ENCODE assay signal across 16 mouse cellular contexts in the genomic region with DNA sequence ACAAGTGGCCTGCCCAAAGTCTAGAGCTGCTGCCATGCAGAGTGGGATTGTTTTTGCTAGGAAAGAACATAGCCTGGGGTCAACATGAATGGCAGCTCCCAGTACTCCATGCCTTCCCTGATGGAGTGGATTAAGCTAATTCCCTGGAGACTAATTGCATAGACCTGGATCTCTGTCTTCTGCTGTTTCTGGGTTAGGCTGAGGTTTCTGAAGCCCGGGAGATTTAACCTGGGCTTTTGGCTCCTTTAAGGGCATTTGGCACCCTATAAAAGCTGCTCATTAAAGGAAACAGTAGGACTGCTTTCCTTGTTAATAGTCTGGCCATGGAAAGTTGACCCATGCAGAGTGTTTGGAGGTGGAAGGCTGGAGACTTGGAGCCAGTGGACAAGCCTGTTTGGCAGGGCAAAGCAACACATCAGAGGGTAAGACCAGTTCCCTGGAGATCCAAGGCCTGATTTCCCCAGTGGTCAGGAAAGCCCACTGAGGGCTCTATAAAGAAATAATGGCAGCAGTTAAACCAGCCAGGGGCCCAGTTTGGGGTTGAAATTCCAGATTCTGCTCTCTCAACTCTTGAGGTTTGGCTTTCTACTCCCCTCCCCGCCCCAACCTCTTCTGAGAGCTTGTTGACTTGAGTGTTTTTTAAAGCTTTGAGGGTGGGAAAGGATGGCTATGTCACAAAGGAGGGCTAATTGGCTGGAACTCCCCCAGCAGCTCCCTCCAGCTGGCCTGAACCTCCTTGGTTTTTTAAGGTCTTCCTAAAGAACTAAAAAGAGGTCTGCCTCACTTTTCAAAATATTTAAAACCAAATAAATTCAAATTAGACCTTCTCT.
DNase-seq lines count a peak whose midpoint lies in the region; ATAC-seq and TF ChIP-seq lines count a peak whose summit lies in the region.
"Had no signal": no experiment of that assay in that cellular context is flagged by ENCODE, and none has a peak within 500 bp of the region (broad histone marks: within the 10 kb centered on the region; RNA-seq: fewer than 3 reads in every experiment).

No protein-coding gene starts in this region.

- no peaks in the 10 kb centered on the region for H3K27me3 ChIP-seq in forebrain, postnatal 0 days (ENCODE audit: insufficient read depth, low read length)
- no peaks in the 10 kb centered on the region for H3K27me3 ChIP-seq in forebrain, embryonic 13.5 days
- H3K27me3 ChIP-seq in liver, embryonic 12.5 days (replicated peaks) = no peaks in the 10 kb centered on the region
- H3K27me3 ChIP-seq: embryonic facial prominence, embryonic 12.5 days; hindbrain, embryonic 13.5 days had no signal

- 28% methylated on average over 2 of the region's 2 CpGs for whole genome bisulfite sequencing in forebrain, postnatal 0 days
- WGBS in forebrain, embryonic 13.5 days = 30% methylated on average over 2 of the region's 2 CpGs
- WGBS in liver, embryonic 12.5 days (ENCODE audit: insufficient replicate concordance) = 47% methylated on average over 2 of the region's 2 CpGs

- DNase-seq in forebrain, postnatal 0 days = peak; percentile 1
- DNase-seq in 3T3-L1 (ENCODE audit: low read depth, low spot score) = peak; percentile 21
- peak; percentile 30 to 32 for DNase-seq in frontal cortex, adult 2 months (ENCODE audit: extremely low spot score in 1 of 2, low spot score in 1 of 2)
- peak; percentile 12 to 22 for DNase-seq in left cerebral cortex, postnatal 14 days (ENCODE audit: low spot score in 2 of 2)
- DNase-seq in heart, postnatal 10 days = no peak
- DNase-seq in gastrocnemius, adult 2 months = no peak
- DNase-seq: B cell, adult 2 months; lung, postnatal 14 days had no signal

- H3K4me3 ChIP-seq in forebrain, postnatal 0 days (ENCODE audit: low read depth, low read length) = no peak overlapping the region
- H3K4me3 ChIP-seq in forebrain, embryonic 13.5 days = no peak overlapping the region
- H3K4me3 ChIP-seq in gastrocnemius, adult 2 months = no peak overlapping the region
- H3K4me3 ChIP-seq in liver, embryonic 12.5 days = no peak overlapping the region
- H3K4me3 ChIP-seq: embryonic facial prominence, embryonic 12.5 days; hindbrain, embryonic 13.5 days; left cerebral cortex, adult 2 months had no signal

- TF ChIP-seq CTCF in forebrain, postnatal 0 days (IDR thresholded peaks at IDR 0.05; ENCODE audit: low read depth) = no peak
- TF ChIP-seq CTCF in gastrocnemius, adult 2 months (IDR thresholded peaks at IDR 0.05) = no peak

- no peaks in the 10 kb centered on the region for H3K9me3 ChIP-seq in forebrain, postnatal 0 days (ENCODE audit: low read length)
- H3K9me3 ChIP-seq in forebrain, embryonic 13.5 days (replicated peaks) = no peaks in the 10 kb centered on the region
- no peaks in the 10 kb centered on the region for H3K9me3 ChIP-seq in liver, embryonic 12.5 days (replicated peaks)
- H3K9me3 ChIP-seq: embryonic facial prominence, embryonic 12.5 days; hindbrain, embryonic 13.5 days had no signal

- H3K4me1 ChIP-seq in forebrain, postnatal 0 days (ENCODE audit: insufficient read depth) = no peaks in the 10 kb centered on the region
- no peaks in the 10 kb centered on the region for H3K4me1 ChIP-seq in forebrain, embryonic 13.5 days
- H3K4me1 ChIP-seq in liver, embryonic 12.5 days = no peaks in the 10 kb centered on the region
- H3K4me1 ChIP-seq: embryonic facial prominence, embryonic 12.5 days; hindbrain, embryonic 13.5 days had no signal

- no peaks in the 10 kb centered on the region for H3K36me3 ChIP-seq in forebrain, postnatal 0 days (ENCODE audit: insufficient read depth)
- H3K36me3 ChIP-seq in forebrain, embryonic 13.5 days (ENCODE audit: poor library complexity, severe bottlenecking) = no peaks in the 10 kb centered on the region
- H3K36me3 ChIP-seq in liver, embryonic 12.5 days = no peaks in the 10 kb centered on the region
- H3K36me3 ChIP-seq: embryonic facial prominence, embryonic 12.5 days; hindbrain, embryonic 13.5 days had no signal

- no peak overlapping the region for H3K9ac ChIP-seq in forebrain, postnatal 0 days
- no peak overlapping the region for H3K9ac ChIP-seq in forebrain, embryonic 13.5 days
- no peak overlapping the region for H3K9ac ChIP-seq in liver, embryonic 12.5 days
- H3K9ac ChIP-seq: embryonic facial prominence, embryonic 12.5 days; hindbrain, embryonic 13.5 days had no signal

- intact Hi-C loops in left cerebral cortex, postnatal 14 days (cut with DNase I) = no loop called here
- intact Hi-C loops in heart, postnatal 10 days (cut with DNase I) = no loop called here
- intact Hi-C loops in gastrocnemius, adult 2 months (cut with DNase I) = no loop called here

- no peak overlapping the region for H3K27ac ChIP-seq in forebrain, postnatal 0 days (ENCODE audit: low read depth, low read length)
- H3K27ac ChIP-seq in forebrain, embryonic 13.5 days = no peak overlapping the region
- H3K27ac ChIP-seq in gastrocnemius, adult 2 months = no peak overlapping the region
- no peak overlapping the region for H3K27ac ChIP-seq in liver, embryonic 12.5 days
- H3K27ac ChIP-seq: embryonic facial prominence, embryonic 12.5 days; hindbrain, embryonic 13.5 days; left cerebral cortex, adult 2 months had no signal

- H3K4me2 ChIP-seq in forebrain, postnatal 0 days (ENCODE audit: low read depth) = no peak overlapping the region
- H3K4me2 ChIP-seq in forebrain, embryonic 13.5 days = no peak overlapping the region
- H3K4me2 ChIP-seq in liver, embryonic 12.5 days = no peak overlapping the region
- H3K4me2 ChIP-seq: embryonic facial prominence, embryonic 12.5 days; heart, embryonic 11.5 days; hindbrain, embryonic 13.5 days had no signal

- peak; percentile 47; the same call in 1 of the 2 replicates for ATAC-seq in forebrain, postnatal 0 days
- no peak for ATAC-seq in forebrain, embryonic 13.5 days
- ATAC-seq in liver, embryonic 12.5 days = no peak
- ATAC-seq: forebrain, embryonic 16.5 days; midbrain, embryonic 16.5 days had no signal

Comparison
In these comparisons a context has a peak if more than half of its experiments do, and no peak if none do; other contexts are left out.
1. DNase-seq: peak in forebrain, postnatal 0 days (single experiment), 3T3-L1 (single experiment), frontal cortex, adult 2 months (2 of 2) and left cerebral cortex, postnatal 14 days (2 of 2); none in heart, postnatal 10 days (0 of 2) and gastrocnemius, adult 2 months (single experiment).